Mouse (Mus musculus) midbrain, embryonic 15.5 days (tissue): ENCODE data around the gene Mfsd12. TPM values are rescaled to one million over a fixed set of nuclear protein-coding genes. Genes with fewer than 3 reads are reported as not detected.

ENCODE experiments used
- ATAC-seq: fragments of 200-750 bp; cut with Nextera tagmentation; replicated peaks from 2 replicates; pipeline ENCODE4 v1.8.0; 2017; ENCODE audit warnings: moderate TSS enrichment
- H3K27ac ChIP-seq: fragments of 300-500 bp; sonication (generic); 2 replicates; pipeline ENCODE4 v1.5.1; 2015; ENCODE audit warnings: mild to moderate bottlenecking, inconsistent platforms
- H3K27me3 ChIP-seq: fragments of 300-500 bp; sonication (generic); replicated peaks from 2 replicates; pipeline ENCODE4 v1.6.1; 2015; ENCODE audit warnings: inconsistent platforms
- H3K36me3 ChIP-seq: fragments of 300-500 bp; sonication (generic); replicated peaks from 2 replicates; pipeline ENCODE4 v1.6.1; 2015; ENCODE audit warnings: inconsistent platforms
- H3K4me1 ChIP-seq: fragments of 300-500 bp; sonication (generic); 2 replicates; pipeline ENCODE4 v1.6.1; 2015; ENCODE audit warnings: inconsistent platforms
- H3K4me2 ChIP-seq: fragments of 300-500 bp; sonication (generic); 2 replicates; pipeline ENCODE4 v1.6.1; 2015; ENCODE audit warnings: inconsistent platforms, mild to moderate bottlenecking, moderate library complexity
- H3K4me3 ChIP-seq: fragments of 300-500 bp; sonication (generic); 2 replicates; pipeline ENCODE4 v1.5.1; 2015; ENCODE audit warnings: mild to moderate bottlenecking, inconsistent platforms
- H3K9ac ChIP-seq: fragments of 300-500 bp; sonication (generic); 2 replicates; pipeline ENCODE4 v1.6.1; 2015; ENCODE audit warnings: mild to moderate bottlenecking, inconsistent platforms
- H3K9me3 ChIP-seq: fragments of 300-500 bp; sonication (generic); 2 replicates; pipeline ENCODE4 v1.6.1; 2016; ENCODE audit warnings: inconsistent platforms
- WGBS: fragments of 180-500 bp; shearing (Covaris S2); methylation state at CpG from one replicate; pipeline ENCODE4 v1.1.7; 2015; ENCODE audit warnings: mixed read lengths; 5-methylcytosine and 5-hydroxymethylcytosine counted together
- polyA plus RNA-seq: library from polyadenylated mRNA; unstranded; fragments of >200 nt; fragmentation: Nextera tagmentation; extraction: Ambion mirVana; gene quantifications from 2 replicates; pipeline ENCODE4 v1.2.1, GENCODE M21; 2015

Mfsd12 gene
- polyA plus RNA-seq, 1 experiment from 2014 or later = 19.7 TPM

DNA sequence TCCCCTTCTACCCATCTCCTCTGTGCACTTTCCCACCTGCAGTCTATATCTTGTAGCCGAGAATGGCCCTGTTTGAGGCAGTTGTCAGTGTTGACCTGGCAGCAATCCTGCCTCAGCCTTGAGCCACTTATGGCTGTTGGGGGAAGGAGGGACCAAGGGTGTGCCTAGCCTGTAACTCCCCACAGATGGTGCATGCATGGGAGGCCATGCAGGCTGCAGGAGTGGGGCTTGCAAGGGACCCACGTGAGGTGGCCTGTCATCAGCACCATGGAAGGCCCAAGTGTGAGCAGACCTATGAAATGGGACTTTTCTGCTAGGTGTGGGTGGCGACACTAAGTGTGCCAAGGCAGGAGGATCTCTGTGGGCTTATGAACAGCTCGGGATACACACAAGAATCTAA, 7.8 kb downstream of the Mfsd12 start:
- H3K4me3 ChIP-seq = no peak overlapping the region
- no peak overlapping the region for H3K4me2 ChIP-seq
- no peak overlapping the region for H3K27ac ChIP-seq
- 33% methylated on average over 4 of the region's 4 CpGs for WGBS
- peaks cover 13% of the 10 kb centered on the region for H3K27me3 ChIP-seq
- H3K9me3 ChIP-seq = no peaks in the 10 kb centered on the region
- H3K36me3 ChIP-seq = peaks cover 31% of the 10 kb centered on the region
- no peak overlapping the region for H3K9ac ChIP-seq
- peaks cover 30% of the 10 kb centered on the region for H3K4me1 ChIP-seq
- ATAC-seq = no peak; the same call in 1 of the 2 replicates

GRCm38 (mm10) chr10:81365672-81366476, 8.6 kb downstream of the Mfsd12 start, which contains the start of gene 4930404N11Rik:
TSS of gene 4930404N11Rik (minus strand) at chr10:81365816.
- Histone ChIP-seq H3K4me1 (peaks cover 25% of the 10 kb centered on the region), H3K9ac (peak within 1 kb of the TSS; percentile 23; the same call in 1 of the 2 replicates), H3K4me2 (peak within 1 kb of the TSS; percentile 45), H3K27me3 (peaks cover 13% of the 10 kb centered on the region), H3K36me3 (peaks cover 38% of the 10 kb centered on the region), H3K27ac (no peak within 1 kb of the TSS), H3K9me3 (no peaks in the 10 kb centered on the region), H3K4me3 (peak within 1 kb of the TSS; percentile 17; the same call in 1 of the 2 replicates)
- ATAC-seq = no peak
- 18% methylated on average over 12 of the region's 12 CpGs for WGBS

GRCm38 (mm10) chr10:81366477-81367206, 9.4 kb downstream of the Mfsd12 start:
- WGBS = 75% methylated on average over 6 of the region's 6 CpGs
- H3K4me3 ChIP-seq = no peak overlapping the region
- H3K27me3 ChIP-seq = peaks cover 13% of the 10 kb centered on the region
- H3K9ac ChIP-seq = no peak overlapping the region
- H3K4me1 ChIP-seq = peaks cover 24% of the 10 kb centered on the region
- H3K27ac ChIP-seq = no peak overlapping the region
- no peak for ATAC-seq
- peaks cover 42% of the 10 kb centered on the region for H3K36me3 ChIP-seq
- H3K9me3 ChIP-seq = no peaks in the 10 kb centered on the region
- no peak overlapping the region for H3K4me2 ChIP-seq

GRCm38 (mm10) chr10:81367207-81367495, 9.9 kb downstream of the Mfsd12 start:
- 51% methylated on average over 6 of the region's 6 CpGs for WGBS
- Histone ChIP-seq H3K27ac (no peak overlapping the region), H3K9ac (no peak overlapping the region), H3K4me3 (no peak overlapping the region), H3K4me1 (peaks cover 24% of the 10 kb centered on the region), H3K9me3 (no peaks in the 10 kb centered on the region), H3K4me2 (no peak overlapping the region), H3K27me3 (peaks cover 13% of the 10 kb centered on the region), H3K36me3 (peaks cover 42% of the 10 kb centered on the region)
- ATAC-seq = no peak

- Histone ChIP-seq H3K27ac (no peak overlapping the region), H3K9me3 (no peaks in the 10 kb centered on the region), H3K27me3 (no peaks in the 10 kb centered on the region), H3K4me1 (peaks cover 30% of the 10 kb centered on the region), H3K4me2 (no peak overlapping the region), H3K4me3 (no peak overlapping the region), H3K36me3 (peaks cover 9% of the 10 kb centered on the region), H3K9ac (no peak overlapping the region)
- WGBS = 90% methylated on average over 10 of the region's 10 CpGs
- ATAC-seq = no peak
These were observed 18.0 kb downstream of the Mfsd12 start for GRCm38 (mm10) chr10:81375322-81375721.

- WGBS = 42% methylated on average over 6 of the region's 6 CpGs
- no peak for ATAC-seq
These were observed 19.5 kb downstream of the Mfsd12 start for GRCm38 (mm10) chr10:81376561-81377361.

GRCm38 (mm10) chr10:81377362-81377664, 20.0 kb downstream of the Mfsd12 start:
- 59% methylated on average over 2 of the region's 2 CpGs for WGBS
- peak overlapping the region; percentile 61 for H3K4me2 ChIP-seq
- H3K9me3 ChIP-seq = no peaks in the 10 kb centered on the region
- H3K4me1 ChIP-seq = peaks cover 30% of the 10 kb centered on the region
- no peak for ATAC-seq
- peak overlapping the region; percentile 68 for H3K4me3 ChIP-seq
- no peaks in the 10 kb centered on the region for H3K27me3 ChIP-seq
- H3K9ac ChIP-seq = peak overlapping the region; percentile 85
- no peaks in the 10 kb centered on the region for H3K36me3 ChIP-seq
- H3K27ac ChIP-seq = peak overlapping the region; percentile 81; the same call in 1 of the 2 replicates

More at GRCm38 (mm10) chr10:81376561-81377361, 19.5 kb downstream of the Mfsd12 start:
- H3K27me3 ChIP-seq = no peaks in the 10 kb centered on the region
- H3K4me1 ChIP-seq = peaks cover 30% of the 10 kb centered on the region
- H3K4me2 ChIP-seq = peak overlapping the region; percentile 61
- no peaks in the 10 kb centered on the region for H3K9me3 ChIP-seq
- H3K36me3 ChIP-seq = no peaks in the 10 kb centered on the region
- peak overlapping the region; percentile 85 for H3K9ac ChIP-seq
- H3K4me3 ChIP-seq = peak overlapping the region; percentile 68
- no peak overlapping the region for H3K27ac ChIP-seq

DNA sequence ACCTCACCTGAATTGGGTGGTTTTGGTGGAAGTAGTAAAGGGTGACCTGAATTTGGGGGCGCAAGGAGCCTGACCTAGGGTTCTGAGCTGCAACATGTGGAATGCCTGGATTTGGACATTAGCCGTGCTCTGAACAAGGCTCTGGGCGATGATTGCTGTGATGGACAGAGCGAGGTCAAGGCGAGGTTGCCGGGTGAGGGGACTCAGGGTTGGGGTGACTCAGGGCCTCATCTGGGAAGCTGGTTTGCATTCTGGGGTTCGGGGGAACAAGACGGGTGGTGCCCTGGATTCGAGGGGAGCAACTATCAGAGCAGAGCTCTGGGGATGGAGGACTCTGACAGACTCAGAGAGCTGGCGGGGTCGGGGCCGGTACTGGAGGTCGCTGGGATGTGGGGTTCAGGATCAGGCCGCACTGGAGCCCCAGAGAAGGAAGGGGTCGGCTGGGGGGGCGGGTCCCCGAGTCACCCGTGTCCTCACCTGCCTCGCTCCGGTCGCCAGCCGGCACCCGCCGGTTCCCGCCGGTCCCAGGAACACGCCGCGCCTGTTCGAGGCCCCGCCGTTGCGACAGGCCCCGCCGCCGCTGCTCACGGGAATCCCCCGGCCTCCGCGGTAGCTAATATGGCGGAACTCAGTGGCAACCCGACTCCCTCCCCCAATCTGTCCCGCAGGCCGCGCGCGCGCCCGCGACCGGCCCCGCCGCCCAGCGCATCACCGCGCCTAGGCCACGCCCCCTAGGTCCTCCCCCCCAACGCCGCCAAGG, 20.7 kb downstream of the Mfsd12 start, which contains the start of gene Fzr1:
Gene Fzr1, minus strand, starts transcription at position 724 of the 760 bp plus-strand sequence.
- Histone ChIP-seq H3K27ac (peak within 1 kb of the TSS; percentile 81), H3K4me3 (peak within 1 kb of the TSS; percentile 68), H3K27me3 (no peaks in the 10 kb centered on the region), H3K36me3 (no peaks in the 10 kb centered on the region), H3K9ac (peak within 1 kb of the TSS; percentile 85), H3K9me3 (no peaks in the 10 kb centered on the region), H3K4me2 (peak within 1 kb of the TSS; percentile 61), H3K4me1 (peaks cover 30% of the 10 kb centered on the region)
- 1% methylated on average over 59 of the region's 59 CpGs for WGBS
- ATAC-seq = peak; percentile 70

GRCm38 (mm10) chr10:81378553-81379182, 21.4 kb downstream of the Mfsd12 start:
- Histone ChIP-seq H3K27me3 (no peaks in the 10 kb centered on the region), H3K4me1 (peaks cover 30% of the 10 kb centered on the region), H3K4me2 (peak overlapping the region; percentile 61), H3K9me3 (no peaks in the 10 kb centered on the region), H3K27ac (peak overlapping the region; percentile 81), H3K36me3 (no peaks in the 10 kb centered on the region), H3K4me3 (peak overlapping the region; percentile 68), H3K9ac (peak overlapping the region; percentile 41)
- under 1% methylated on average over 45 of the region's 46 CpGs for WGBS
- peak; percentile 95 for ATAC-seq

GRCm38 (mm10) chr10:81379183-81379553, 21.9 kb downstream of the Mfsd12 start:
- peak overlapping the region; percentile 68 for H3K4me3 ChIP-seq
- peaks cover 30% of the 10 kb centered on the region for H3K4me1 ChIP-seq
- 0 out of 2 replicates have a peak, but pooled peaks have one; percentile 0 for ATAC-seq

GRCm38 (mm10) chr10:81379809-81380378, 22.6 kb downstream of the Mfsd12 start:
- H3K9me3 ChIP-seq = no peaks in the 10 kb centered on the region
- H3K4me2 ChIP-seq = no peak overlapping the region
- H3K36me3 ChIP-seq = no peaks in the 10 kb centered on the region
- peaks cover 31% of the 10 kb centered on the region for H3K4me1 ChIP-seq
- no peak overlapping the region for H3K9ac ChIP-seq
- H3K27me3 ChIP-seq = no peaks in the 10 kb centered on the region
- no peak overlapping the region for H3K27ac ChIP-seq
- H3K4me3 ChIP-seq = no peak overlapping the region
- ATAC-seq = no peak
- 93% methylated on average over 6 of the region's 6 CpGs for WGBS

More at GRCm38 (mm10) chr10:81379183-81379553, 21.9 kb downstream of the Mfsd12 start:
- H3K36me3 ChIP-seq = no peaks in the 10 kb centered on the region
- H3K9ac ChIP-seq = peak overlapping the region; percentile 41; the same call in 1 of the 2 replicates
- 54% methylated on average over 3 of the region's 3 CpGs for WGBS
- H3K4me2 ChIP-seq = peak overlapping the region; percentile 61
- H3K27me3 ChIP-seq = no peaks in the 10 kb centered on the region
- H3K9me3 ChIP-seq = no peaks in the 10 kb centered on the region
- peak overlapping the region; percentile 81 for H3K27ac ChIP-seq
